9 mouse cellular contexts compared by ENCODE assay signal in the genomic region with DNA sequence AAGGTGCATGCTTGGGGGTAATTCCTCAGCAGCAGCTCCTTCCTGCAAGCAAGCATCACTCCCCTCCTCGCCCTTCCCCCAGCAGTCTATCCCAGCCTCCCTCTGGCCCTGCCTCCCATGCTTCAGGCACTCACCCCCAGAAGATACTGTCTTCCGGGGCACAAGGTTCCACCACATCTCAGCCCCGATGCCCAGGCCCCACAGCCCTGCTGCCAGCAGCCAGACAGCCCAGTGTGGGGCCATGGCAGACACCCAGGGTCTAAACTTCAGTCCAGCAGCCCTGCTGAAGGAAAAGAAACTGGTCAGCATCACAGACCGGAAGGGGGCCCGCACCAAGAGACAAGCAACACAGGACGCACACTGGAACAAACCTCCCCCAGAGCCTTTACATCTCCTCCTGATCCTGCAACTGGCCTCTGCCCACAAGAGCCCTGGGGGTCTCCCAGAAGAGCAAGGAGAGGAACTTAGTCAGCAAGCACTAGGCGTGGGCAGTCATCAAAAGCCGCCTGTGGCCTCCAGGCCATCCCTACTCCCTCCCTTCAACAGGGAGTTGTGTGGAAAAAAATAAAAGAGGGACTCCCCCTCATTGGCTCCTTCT. TPM values are rescaled to one million over a fixed set of nuclear protein-coding genes. Genes with fewer than 3 reads are reported as not detected.
A peak's percentile ranks its signal among the peaks of the same experiment; 100 is the strongest.
DNase-seq lines count a peak whose midpoint lies in the region; ATAC-seq and TF ChIP-seq lines count a peak whose summit lies in the region.
"Had no signal": no experiment of that assay in that cellular context is flagged by ENCODE, and none has a peak within 500 bp of the region (broad histone marks: within the 10 kb centered on the region; RNA-seq: fewer than 3 reads in every experiment).

No protein-coding gene starts in this region.

- no peak for TF ChIP-seq POLR2A in CH12.LX (IDR thresholded peaks at IDR 0.05; ENCODE audit: low read depth, low read length)

- peak overlapping the region; percentile 97 for H3K4me2 ChIP-seq in CH12.LX (ENCODE audit: insufficient read depth, low read depth, poor library complexity, severe bottlenecking)
- H3K4me2 ChIP-seq in hindbrain, embryonic 15.5 days, result peak overlapping the region; percentile 79

- peak overlapping the region; percentile 32; the same call in 1 of the 2 replicates for H3K27ac ChIP-seq in CH12.LX (ENCODE audit: insufficient read depth, low read depth)
- peak overlapping the region; percentile 100 for H3K27ac ChIP-seq in embryonic facial prominence, embryonic 10.5 days (replicated peaks)
- peak overlapping the region; percentile 99 for H3K27ac ChIP-seq in hindbrain, embryonic 15.5 days (replicated peaks)
- peak overlapping the region; percentile 81 for H3K27ac ChIP-seq in macrophage

- H3K79me2 ChIP-seq in CH12.LX (replicated peaks; ENCODE audit: control insufficient read depth, extremely low read depth, insufficient read depth, poor library complexity, severe bottlenecking) (no peaks in the 10 kb centered on the region), macrophage (ENCODE audit: inconsistent target) (no peaks in the 10 kb centered on the region)

- peak overlapping the region; percentile 60 for H3K9ac ChIP-seq in CH12.LX (ENCODE audit: insufficient read depth, low read depth)
- peak overlapping the region; percentile 99 for H3K9ac ChIP-seq in hindbrain, embryonic 15.5 days

- peaks cover 15% of the 10 kb centered on the region for H3K4me1 ChIP-seq in erythroblast, embryonic 14.5 days (ENCODE audit: control insufficient read depth)
- H3K4me1 ChIP-seq in CH12.LX (ENCODE audit: control insufficient read depth in 1 of 2, insufficient read depth in 2 of 2), result peaks cover 14 to 41% of the 10 kb centered on the region in 2 experiments
- H3K4me1 ChIP-seq in embryonic facial prominence, embryonic 10.5 days, result peaks cover 57% of the 10 kb centered on the region
- H3K4me1 ChIP-seq in hindbrain, embryonic 15.5 days (replicated peaks), result peaks cover 38% of the 10 kb centered on the region

- H3K36me3 ChIP-seq in erythroblast, embryonic 14.5 days (ENCODE audit: control insufficient read depth), result peaks cover 8% of the 10 kb centered on the region; the same call in 1 of the 2 replicates
- peaks cover 15 to 23% of the 10 kb centered on the region in 2 experiments for H3K36me3 ChIP-seq in CH12.LX (replicated peaks in 1 of 2; ENCODE audit: control insufficient read depth in 1 of 2, insufficient read depth in 1 of 2, low read length in 1 of 2)
- H3K36me3 ChIP-seq in embryonic facial prominence, embryonic 10.5 days (replicated peaks), result peaks cover 50% of the 10 kb centered on the region
- H3K36me3 ChIP-seq in hindbrain, embryonic 15.5 days, result peaks cover 36% of the 10 kb centered on the region
- peaks cover 22% of the 10 kb centered on the region; the same call in 1 of the 2 replicates for H3K36me3 ChIP-seq in macrophage (ENCODE audit: inconsistent target)
- H3K36me3 ChIP-seq: G1E had no signal

- TF ChIP-seq CTCF in CH12.LX (conservative IDR thresholded peaks at IDR 0.05 in 1 of 2, IDR thresholded peaks at IDR 0.05 in 1 of 2; ENCODE audit: low read depth in 2 of 2, low read length in 2 of 2), result no peak

- H3K4me3 ChIP-seq in erythroblast, embryonic 14.5 days (replicated peaks), result peak overlapping the region; percentile 26
- H3K4me3 ChIP-seq in CH12.LX (replicated peaks in 1 of 3; ENCODE audit: low read depth in 2 of 3, low read length in 2 of 3, poor library complexity in 1 of 3), result peak overlapping the region; percentile 58 to 77 (median 71)
- H3K4me3 ChIP-seq in embryonic facial prominence, embryonic 10.5 days, result peak overlapping the region; percentile 96
- H3K4me3 ChIP-seq in hindbrain, embryonic 15.5 days, result peak overlapping the region; percentile 78
- H3K4me3 ChIP-seq in macrophage (ENCODE audit: inconsistent target), result peak overlapping the region; percentile 67

- no peak for TF ChIP-seq EP300 in CH12.LX (IDR thresholded peaks at IDR 0.05; ENCODE audit: low read length)

- peak; percentile 40 for DNase-seq in CH12.LX (ENCODE audit: extremely low read depth)
- peak; percentile 64 for DNase-seq in embryonic facial prominence, embryonic 10.5 days (ENCODE audit: low spot score)
- no peak for DNase-seq in urinary bladder, postnatal 36 days (ENCODE audit: low spot score in 2 of 2)
- no peak for DNase-seq in spleen, postnatal 36 days (ENCODE audit: low spot score in 2 of 2)

- in situ Hi-C loops in CH12.LX (cut with MboI; ENCODE audit: low pct_ligation_motif_present, low pct_unique_long_range_greater_than_20kb, low sequenced_read_pairs), result loop anchor here (5.0 kb wide), 1 partner anchor 76 kb away; no protein-coding TSS in a partner anchor

- H3K9me3 ChIP-seq in erythroblast, embryonic 14.5 days (ENCODE audit: control insufficient read depth, low read length), result no peaks in the 10 kb centered on the region; the same call in 1 of the 2 replicates
- H3K9me3 ChIP-seq in CH12.LX (replicated peaks; ENCODE audit: low read length), result no peaks in the 10 kb centered on the region
- H3K9me3 ChIP-seq in embryonic facial prominence, embryonic 10.5 days, result no peaks in the 10 kb centered on the region
- H3K9me3 ChIP-seq in hindbrain, embryonic 15.5 days, result no peaks in the 10 kb centered on the region
- H3K9me3 ChIP-seq: G1E had no signal

- peaks cover 80% of the 10 kb centered on the region for H3K27me3 ChIP-seq in erythroblast, embryonic 14.5 days (ENCODE audit: control insufficient read depth)
- H3K27me3 ChIP-seq in CH12.LX (replicated peaks), result peaks cover 36% of the 10 kb centered on the region
- H3K27me3 ChIP-seq in embryonic facial prominence, embryonic 10.5 days (replicated peaks; ENCODE audit: low read depth, poor library complexity, severe bottlenecking), result peaks cover 9% of the 10 kb centered on the region; the same call in 1 of the 2 replicates
- H3K27me3 ChIP-seq in hindbrain, embryonic 15.5 days, result no peaks in the 10 kb centered on the region

- no peak for ATAC-seq in erythroblast, adult 5-6 weeks (replicated peaks; ENCODE audit: low FRiP score, poor library complexity, severe bottlenecking)
- ATAC-seq in hindbrain, embryonic 15.5 days (ENCODE audit: low FRiP score, low read depth), result no peak

- dilution Hi-C loops in CH12.LX (cut with MboI; ENCODE audit: extremely low pct_ligation_motif_present, extremely low pct_unique_long_range_greater_than_20kb, low sequenced_read_pairs), result no loop called here

- TF ChIP-seq RAD21 in CH12.LX (IDR thresholded peaks at IDR 0.05; ENCODE audit: low read depth, low read length), result no peak

- WGBS in embryonic facial prominence, embryonic 10.5 days, result 5% methylated on average over 8 of the region's 8 CpGs
- WGBS in hindbrain, embryonic 15.5 days, result 2% methylated on average over 8 of the region's 8 CpGs
- 42% methylated on average over 7 of the region's 8 CpGs for WGBS in macrophage (ENCODE audit: missing documents)

RNA-seq across cellular contexts. Expression of gene Sema4c, which starts 2.3 kb away (rescaled TPM):
- polyA plus RNA-seq in erythroblast, embryonic 14.5 days (2012), result 0.01 and 0.02 TPM in 2 replicates
- total RNA-seq in erythroblast, adult 5-6 weeks (2015; ENCODE audit: low replicate concordance), result not detected in 2 replicates
- 0.56 and 0.60 TPM in 2 replicates for total RNA-seq in erythroblast, adult 5-6 weeks (2017; ENCODE audit: low replicate concordance)
- 2.2 and 3.4 TPM in 2 replicates for total RNA-seq in CH12.LX (2012; rRNA removed)
- total RNA-seq in CH12.LX (2014; rRNA removed), result 0.63 and 0.70 TPM in 2 replicates
- 1.5 and 1.7 TPM in 2 replicates for polyA plus RNA-seq in CH12.LX (2012; ENCODE audit: insufficient read length, low read depth)
- 24.9 and 25.9 TPM in 2 replicates for polyA plus RNA-seq in embryonic facial prominence, embryonic 10.5 days (2016; fragmentation: Nextera tagmentation; extraction: Ambion mirVana)
- 26.2 and 26.8 TPM in 2 replicates for polyA plus RNA-seq in hindbrain, embryonic 15.5 days (2015; fragmentation: Nextera tagmentation; extraction: Ambion mirVana)
- 100 to 1,000 TPM in 2 of 26 experiments, 10 to 100 TPM in 24; 10.2 to 415 (median 29.1) TPM for total RNA-seq in macrophage (2018; cell fraction: chromatin; rRNA removed)
- 10 to 100 TPM in 6 of 26 experiments, 1 to 10 TPM in 20; 2.2 to 85.8 (median 5.8) TPM for total RNA-seq in macrophage (2018; cell fraction: cytosol; rRNA removed)
- total RNA-seq in macrophage (2018; cell fraction: nucleus; rRNA removed), result 100 to 1,000 TPM in 2 of 26 experiments, 10 to 100 TPM in 22, 1 to 10 TPM in 2; 6.1 to 367 (median 16.3) TPM
- polyA plus RNA-seq in macrophage (2018), result 1.1 to 9.2 TPM (median 3.1 TPM) in 3 replicates
- polyA plus RNA-seq: G1E had no signal

RNA-seq across cellular contexts. Expression of gene Ankrd39, which starts 8.7 kb away (rescaled TPM):
- polyA plus RNA-seq in erythroblast, embryonic 14.5 days (2012), result 0.31 and 0.45 TPM in 2 replicates
- 0.42 TPM in 1 of 2 replicates, not detected in the other for total RNA-seq in erythroblast, adult 5-6 weeks (2015; ENCODE audit: low replicate concordance)
- 0.56 and 1.2 TPM in 2 replicates for total RNA-seq in erythroblast, adult 5-6 weeks (2017; ENCODE audit: low replicate concordance)
- 11.6 and 14.8 TPM in 2 replicates for total RNA-seq in CH12.LX (2012; rRNA removed)
- 4.3 and 5.1 TPM in 2 replicates for total RNA-seq in CH12.LX (2014; rRNA removed)
- 8.5 and 11.6 TPM in 2 replicates for polyA plus RNA-seq in CH12.LX (2012; ENCODE audit: insufficient read length, low read depth)
- 18.9 and 20.3 TPM in 2 replicates for polyA plus RNA-seq in embryonic facial prominence, embryonic 10.5 days (2016; fragmentation: Nextera tagmentation; extraction: Ambion mirVana)
- polyA plus RNA-seq in hindbrain, embryonic 15.5 days (2015; fragmentation: Nextera tagmentation; extraction: Ambion mirVana), result 28.7 and 29.9 TPM in 2 replicates
- total RNA-seq in macrophage (2018; cell fraction: chromatin; rRNA removed), result 10 to 100 TPM in 17 of 26 experiments, 1 to 10 TPM in 9; 4.8 to 33.0 (median 16.0) TPM
- total RNA-seq in macrophage (2018; cell fraction: cytosol; rRNA removed), result 1 to 10 TPM; 2.1 to 5.6 (median 2.9) TPM
- total RNA-seq in macrophage (2018; cell fraction: nucleus; rRNA removed), result 10 to 100 TPM in 18 of 26 experiments, 1 to 10 TPM in 8; 3.6 to 25.4 (median 13.5) TPM
- polyA plus RNA-seq in macrophage (2018), result 1.6 to 6.1 TPM (median 5.0 TPM) in 3 replicates

RNA-seq across cellular contexts. Expression of gene Gm42417, which starts 16.7 kb away (rescaled TPM):
- not detected in 2 replicates for polyA plus RNA-seq in erythroblast, embryonic 14.5 days (2012)
- total RNA-seq in erythroblast, adult 5-6 weeks (2015; ENCODE audit: low replicate concordance), result not detected in 2 replicates
- not detected in 2 replicates for total RNA-seq in erythroblast, adult 5-6 weeks (2017; ENCODE audit: low replicate concordance)
- total RNA-seq in CH12.LX (2012; rRNA removed) (0.08 TPM in 1 of 2 replicates, not detected in the other), CH12.LX (2014; rRNA removed) (not detected in 2 replicates)
- polyA plus RNA-seq in CH12.LX (2012; ENCODE audit: insufficient read length, low read depth) (1.7 and 3.9 TPM in 2 replicates), macrophage (2018) (0.11 TPM in 1 of 3 replicates, not detected in the others)
- 0.54 TPM in 1 of 2 replicates, not detected in the other for polyA plus RNA-seq in embryonic facial prominence, embryonic 10.5 days (2016; fragmentation: Nextera tagmentation; extraction: Ambion mirVana)
- 0.62 TPM in 1 of 2 replicates, not detected in the other for polyA plus RNA-seq in hindbrain, embryonic 15.5 days (2015; fragmentation: Nextera tagmentation; extraction: Ambion mirVana)
- 1 to 10 TPM in 5 of 26 experiments, under 1 TPM in 4, not detected in 17; 0.51 to 3.4 (median 1.0) TPM for total RNA-seq in macrophage (2018; cell fraction: chromatin; rRNA removed)
- under 1 TPM in 9 of 26 experiments, not detected in 17; 0.05 to 0.34 (median 0.19) TPM for total RNA-seq in macrophage (2018; cell fraction: cytosol; rRNA removed)
- total RNA-seq in macrophage (2018; cell fraction: nucleus; rRNA removed), result 1 to 10 TPM in 3 of 26 experiments, under 1 TPM in 1, not detected in 22; 0.59 to 1.6 (median 1.3) TPM
- total RNA-seq: G1E had no signal

RNA-seq across cellular contexts. Expression of gene Ankrd23, which starts 19.2 kb away (rescaled TPM):
- 0.11 TPM in 2 replicates for polyA plus RNA-seq in erythroblast, embryonic 14.5 days (2012)
- total RNA-seq in erythroblast, adult 5-6 weeks (2015; ENCODE audit: low replicate concordance), result 3.3 TPM in 1 of 2 replicates, not detected in the other
- 1.0 and 1.4 TPM in 2 replicates for total RNA-seq in erythroblast, adult 5-6 weeks (2017; ENCODE audit: low replicate concordance)
- total RNA-seq in CH12.LX (2012; rRNA removed) (6.1 and 6.7 TPM in 2 replicates), CH12.LX (2014; rRNA removed) (2.8 and 4.1 TPM in 2 replicates)
- polyA plus RNA-seq in CH12.LX (2012; ENCODE audit: insufficient read length, low read depth) (3.7 and 4.9 TPM in 2 replicates), macrophage (2018) (1.3 to 4.4 TPM (median 1.6 TPM) in 3 replicates)
- polyA plus RNA-seq in embryonic facial prominence, embryonic 10.5 days (2016; fragmentation: Nextera tagmentation; extraction: Ambion mirVana), result 15.5 and 16.6 TPM in 2 replicates
- 18.9 and 19.6 TPM in 2 replicates for polyA plus RNA-seq in hindbrain, embryonic 15.5 days (2015; fragmentation: Nextera tagmentation; extraction: Ambion mirVana)
- 10 to 100 TPM; 11.4 to 52.4 (median 31.3) TPM for total RNA-seq in macrophage (2018; cell fraction: chromatin; rRNA removed)
- 1 to 10 TPM in 6 of 26 experiments, under 1 TPM in 17, not detected in 3; 0.10 to 1.9 (median 0.41) TPM for total RNA-seq in macrophage (2018; cell fraction: cytosol; rRNA removed)
- total RNA-seq in macrophage (2018; cell fraction: nucleus; rRNA removed), result 10 to 100 TPM in 15 of 26 experiments, 1 to 10 TPM in 11; 1.0 to 32.8 (median 12.9) TPM

RNA-seq across cellular contexts. Expression of gene Cnnm3, which starts 44.2 kb away (rescaled TPM):
- polyA plus RNA-seq in erythroblast, embryonic 14.5 days (2012), result 0.87 and 1.0 TPM in 2 replicates
- total RNA-seq in erythroblast, adult 5-6 weeks (2015; ENCODE audit: low replicate concordance), result 7.9 and 8.8 TPM in 2 replicates
- 5.7 and 7.4 TPM in 2 replicates for total RNA-seq in erythroblast, adult 5-6 weeks (2017; ENCODE audit: low replicate concordance)
- total RNA-seq in CH12.LX (2012; rRNA removed) (8.4 and 9.2 TPM in 2 replicates), CH12.LX (2014; rRNA removed) (2.8 and 3.0 TPM in 2 replicates)
- polyA plus RNA-seq in CH12.LX (2012; ENCODE audit: insufficient read length, low read depth) (7.1 and 8.8 TPM in 2 replicates), macrophage (2018) (6.7 to 14.7 TPM (median 6.8 TPM) in 3 replicates)
- 3.5 and 3.6 TPM in 2 replicates for polyA plus RNA-seq in embryonic facial prominence, embryonic 10.5 days (2016; fragmentation: Nextera tagmentation; extraction: Ambion mirVana)
- 6.0 and 6.5 TPM in 2 replicates for polyA plus RNA-seq in hindbrain, embryonic 15.5 days (2015; fragmentation: Nextera tagmentation; extraction: Ambion mirVana)
- total RNA-seq in macrophage (2018; cell fraction: chromatin; rRNA removed), result 10 to 100 TPM in 16 of 26 experiments, 1 to 10 TPM in 10; 2.7 to 42.7 (median 14.5) TPM
- 10 to 100 TPM in 11 of 26 experiments, 1 to 10 TPM in 15; 4.3 to 23.0 (median 9.2) TPM for total RNA-seq in macrophage (2018; cell fraction: cytosol; rRNA removed)
- 10 to 100 TPM in 23 of 26 experiments, 1 to 10 TPM in 3; 8.2 to 41.7 (median 17.7) TPM for total RNA-seq in macrophage (2018; cell fraction: nucleus; rRNA removed)

Comparison
In these comparisons a context has a peak if more than half of its experiments do, and no peak if none do; other contexts are left out.
1. H3K4me3 ChIP-seq: peak in every context shown above with its lines; median percentile 96 in embryonic facial prominence, embryonic 10.5 days; 78 in hindbrain, embryonic 15.5 days; 71 in CH12.LX; 67 in macrophage; 26 in erythroblast, embryonic 14.5 days.
2. DNase-seq: peak in CH12.LX (single experiment) and embryonic facial prominence, embryonic 10.5 days (single experiment); none in urinary bladder, postnatal 36 days (0 of 2) and spleen, postnatal 36 days (0 of 2).
3. H3K27ac ChIP-seq: peak in every context shown above with its lines; median percentile 100 in embryonic facial prominence, embryonic 10.5 days; 99 in hindbrain, embryonic 15.5 days; 81 in macrophage; 32 in CH12.LX.